Mouse (Mus musculus): ENCODE measurements around the gene Trim71. TPM values are rescaled to one million over a fixed set of nuclear protein-coding genes. Genes with fewer than 3 reads are reported as not detected.
A peak's percentile ranks its signal among the peaks of the same experiment; 100 is the strongest.

Trim71 gene
- polyA plus RNA-seq, 1 experiment from 2014 or later, result 1.9 TPM

- DNase-seq (ENCODE audit: low spot score) (peak; percentile 64), ATAC-seq (replicated peaks; ENCODE audit: insufficient number of reproducible peaks, low FRiP score, low TSS enrichment, low read depth) (peak; percentile 7; the same call in 1 of the 2 replicates)
- Histone ChIP-seq H3K36me3 (replicated peaks; ENCODE audit: control insufficient read depth, insufficient read depth, low read depth, low read length) (no peaks in the 10 kb centered on the region), H3K4me1 (ENCODE audit: control insufficient read depth, insufficient read depth, low read length) (peaks cover 4% of the 10 kb centered on the region; the same call in 1 of the 2 replicates), H3K27ac (replicated peaks; ENCODE audit: low read depth, low read length) (peak overlapping the region; percentile 77), H3K9ac (replicated peaks; ENCODE audit: low read length) (peak overlapping the region; percentile 84), H3K4me2 (ENCODE audit: low read depth, low read length) (peak overlapping the region; percentile 94), H3K9me3 (replicated peaks; ENCODE audit: control insufficient read depth, low read length) (no peaks in the 10 kb centered on the region), H3K4me3 (ENCODE audit: low read depth, low read length) (peak overlapping the region; percentile 78), H3K27me3 (ENCODE audit: control insufficient read depth, insufficient read depth, low read length) (no peaks in the 10 kb centered on the region)
- WGBS, result under 1% methylated on average over 121 of the region's 122 CpGs
These were observed 1.0 kb downstream of the Trim71 start for GRCm38 (mm10) chr9:114562919-114563751.

DNA sequence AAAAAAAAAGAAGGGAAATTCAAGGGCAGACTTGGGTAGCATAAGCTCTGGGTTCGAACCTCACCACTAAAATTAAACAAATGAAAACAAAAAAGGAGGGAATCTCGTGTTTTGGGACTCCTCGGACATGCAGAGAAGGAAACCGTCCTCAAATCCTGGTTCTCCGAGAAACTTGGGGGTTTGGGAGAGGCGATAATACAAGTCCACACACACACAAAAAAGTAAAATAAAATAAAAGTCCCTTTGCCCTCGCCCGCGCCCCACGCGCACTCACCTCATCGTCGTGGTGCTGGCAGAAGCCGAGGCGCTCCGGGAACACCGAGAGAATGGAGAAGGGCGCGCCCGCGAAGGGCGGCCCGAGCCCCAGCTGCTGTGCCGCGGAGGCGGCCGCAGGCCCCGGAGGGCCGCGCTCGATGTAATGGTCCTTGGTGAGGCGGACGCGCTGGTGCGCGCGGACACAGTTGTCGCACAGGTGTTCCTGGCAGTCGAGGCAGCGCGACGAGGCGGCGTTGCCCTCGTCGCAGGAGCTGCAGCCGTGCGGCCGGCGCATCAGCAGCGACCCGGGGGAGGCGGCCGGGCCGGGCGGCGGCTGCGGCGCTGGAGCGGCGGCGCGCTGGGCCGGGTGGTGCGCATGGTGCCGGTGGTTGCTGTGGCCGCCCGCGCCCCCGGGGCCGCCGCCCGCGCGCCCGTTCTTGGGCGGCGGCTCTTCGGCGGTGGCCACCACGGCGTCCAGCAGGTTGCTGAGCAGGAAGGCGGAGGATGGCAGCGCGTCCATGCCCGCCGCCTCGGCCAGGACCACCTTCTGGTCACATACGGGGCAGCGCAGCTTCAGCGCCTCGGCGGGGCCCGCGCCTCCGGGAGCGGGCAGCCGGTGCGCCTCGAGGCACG is 1.9 kb downstream of the Trim71 start:
- H3K27ac ChIP-seq (replicated peaks; ENCODE audit: low read depth, low read length), result peak overlapping the region; percentile 77
- DNase-seq (ENCODE audit: low spot score) (peak; percentile 35), ATAC-seq (replicated peaks; ENCODE audit: insufficient number of reproducible peaks, low FRiP score, low TSS enrichment, low read depth) (no peak)
- peak overlapping the region; percentile 94 for H3K4me2 ChIP-seq (ENCODE audit: low read depth, low read length)
- H3K4me3 ChIP-seq (ENCODE audit: low read depth, low read length), result peak overlapping the region; percentile 78
- WGBS, result under 1% methylated on average over 79 of the region's 101 CpGs
- H3K36me3 ChIP-seq (replicated peaks; ENCODE audit: control insufficient read depth, insufficient read depth, low read depth, low read length), result no peaks in the 10 kb centered on the region
- no peaks in the 10 kb centered on the region for H3K27me3 ChIP-seq (ENCODE audit: control insufficient read depth, insufficient read depth, low read length)
- H3K4me1 ChIP-seq (ENCODE audit: control insufficient read depth, insufficient read depth, low read length), result peaks cover 4% of the 10 kb centered on the region; the same call in 1 of the 2 replicates
- peak overlapping the region; percentile 84 for H3K9ac ChIP-seq (replicated peaks; ENCODE audit: low read length)
- no peaks in the 10 kb centered on the region for H3K9me3 ChIP-seq (replicated peaks; ENCODE audit: control insufficient read depth, low read length)

- no peak for ATAC-seq (replicated peaks; ENCODE audit: insufficient number of reproducible peaks, low FRiP score, low TSS enrichment, low read depth)
These were observed 2.5 kb downstream of the Trim71 start for GRCm38 (mm10) chr9:114561671-114561971.

GRCm38 (mm10) chr9:114560771-114561670 is 3.1 kb downstream of the Trim71 start:
- Histone ChIP-seq H3K9me3 (replicated peaks; ENCODE audit: control insufficient read depth, low read length) (no peaks in the 10 kb centered on the region), H3K27ac (replicated peaks; ENCODE audit: low read depth, low read length) (no peak overlapping the region), H3K4me2 (ENCODE audit: low read depth, low read length) (peak overlapping the region; percentile 94), H3K9ac (replicated peaks; ENCODE audit: low read length) (peak overlapping the region; percentile 84), H3K4me1 (ENCODE audit: control insufficient read depth, insufficient read depth, low read length) (peaks cover 5% of the 10 kb centered on the region; the same call in 1 of the 2 replicates), H3K36me3 (replicated peaks; ENCODE audit: control insufficient read depth, insufficient read depth, low read depth, low read length) (no peaks in the 10 kb centered on the region), H3K27me3 (ENCODE audit: control insufficient read depth, insufficient read depth, low read length) (no peaks in the 10 kb centered on the region), H3K4me3 (ENCODE audit: low read depth, low read length) (peak overlapping the region; percentile 78)
- under 1% methylated on average over 36 of the region's 36 CpGs for WGBS
- ATAC-seq (replicated peaks; ENCODE audit: insufficient number of reproducible peaks, low FRiP score, low TSS enrichment, low read depth) (no peak), DNase-seq (ENCODE audit: low spot score) (no peak)

More at GRCm38 (mm10) chr9:114561671-114561971, 2.5 kb downstream of the Trim71 start:
- H3K4me1 ChIP-seq (ENCODE audit: control insufficient read depth, insufficient read depth, low read length), result peaks cover 5% of the 10 kb centered on the region; the same call in 1 of the 2 replicates
- no peaks in the 10 kb centered on the region for H3K27me3 ChIP-seq (ENCODE audit: control insufficient read depth, insufficient read depth, low read length)
- peak overlapping the region; percentile 94 for H3K4me2 ChIP-seq (ENCODE audit: low read depth, low read length)
- no peaks in the 10 kb centered on the region for H3K36me3 ChIP-seq (replicated peaks; ENCODE audit: control insufficient read depth, insufficient read depth, low read depth, low read length)
- WGBS, result under 1% methylated on average over 12 of the region's 12 CpGs
- DNase-seq (ENCODE audit: low spot score), result peak; percentile 49
- no peaks in the 10 kb centered on the region for H3K9me3 ChIP-seq (replicated peaks; ENCODE audit: control insufficient read depth, low read length)
- H3K27ac ChIP-seq (replicated peaks; ENCODE audit: low read depth, low read length), result no peak overlapping the region
- peak overlapping the region; percentile 78 for H3K4me3 ChIP-seq (ENCODE audit: low read depth, low read length)
- H3K9ac ChIP-seq (replicated peaks; ENCODE audit: low read length), result peak overlapping the region; percentile 84

DNA sequence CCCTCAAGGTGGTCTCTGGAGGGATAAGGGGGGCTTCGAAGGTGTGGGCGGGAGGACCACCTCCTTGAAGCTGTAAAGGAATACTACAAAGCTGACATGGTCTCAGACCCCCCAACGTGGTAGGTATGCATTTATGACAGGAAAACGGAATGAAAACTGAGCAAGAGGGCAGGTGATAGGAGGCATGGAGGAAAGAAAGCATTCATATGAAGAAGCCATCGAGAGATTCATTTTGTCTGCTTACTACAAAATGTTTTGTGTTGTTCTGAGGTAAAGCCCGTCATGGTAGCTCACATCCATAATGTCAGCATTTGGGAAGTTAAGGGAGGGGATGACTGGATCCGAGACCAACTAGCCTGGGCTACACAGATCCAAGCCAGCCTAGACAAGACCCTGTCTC is 4.0 kb downstream of the Trim71 start:
- H3K36me3 ChIP-seq (replicated peaks; ENCODE audit: control insufficient read depth, insufficient read depth, low read depth, low read length), result no peaks in the 10 kb centered on the region
- no peak for DNase-seq (ENCODE audit: low spot score)
- peak overlapping the region; percentile 94 for H3K4me2 ChIP-seq (ENCODE audit: low read depth, low read length)
- peak overlapping the region; percentile 1 for H3K9ac ChIP-seq (replicated peaks; ENCODE audit: low read length)
- no peaks in the 10 kb centered on the region for H3K27me3 ChIP-seq (ENCODE audit: control insufficient read depth, insufficient read depth, low read length)
- no peaks in the 10 kb centered on the region for H3K9me3 ChIP-seq (replicated peaks; ENCODE audit: control insufficient read depth, low read length)
- H3K4me3 ChIP-seq (ENCODE audit: low read depth, low read length), result peak overlapping the region; percentile 78
- no peak for ATAC-seq (replicated peaks; ENCODE audit: insufficient number of reproducible peaks, low FRiP score, low TSS enrichment, low read depth)
- WGBS, result 6% methylated on average over 7 of the region's 7 CpGs
- H3K27ac ChIP-seq (replicated peaks; ENCODE audit: low read depth, low read length), result no peak overlapping the region
- peaks cover 5% of the 10 kb centered on the region; the same call in 1 of the 2 replicates for H3K4me1 ChIP-seq (ENCODE audit: control insufficient read depth, insufficient read depth, low read length)

- H3K27me3 ChIP-seq (ENCODE audit: control insufficient read depth, insufficient read depth, low read length), result no peaks in the 10 kb centered on the region
- H3K9me3 ChIP-seq (replicated peaks; ENCODE audit: control insufficient read depth, low read length), result no peaks in the 10 kb centered on the region
- no peaks in the 10 kb centered on the region for H3K36me3 ChIP-seq (replicated peaks; ENCODE audit: control insufficient read depth, insufficient read depth, low read depth, low read length)
- H3K9ac ChIP-seq (replicated peaks; ENCODE audit: low read length), result no peak overlapping the region
- H3K4me2 ChIP-seq (ENCODE audit: low read depth, low read length), result no peak overlapping the region
- DNase-seq (ENCODE audit: low spot score) (no peak), ATAC-seq (replicated peaks; ENCODE audit: insufficient number of reproducible peaks, low FRiP score, low TSS enrichment, low read depth) (no peak)
- no peak overlapping the region for H3K4me3 ChIP-seq (ENCODE audit: low read depth, low read length)
- WGBS, result 19% methylated on average over 7 of the region's 7 CpGs
- no peak overlapping the region for H3K27ac ChIP-seq (replicated peaks; ENCODE audit: low read depth, low read length)
- H3K4me1 ChIP-seq (ENCODE audit: control insufficient read depth, insufficient read depth, low read length), result peaks cover 5% of the 10 kb centered on the region; the same call in 1 of the 2 replicates
These were observed 7.1 kb downstream of the Trim71 start for GRCm38 (mm10) chr9:114557086-114557485.

DNA sequence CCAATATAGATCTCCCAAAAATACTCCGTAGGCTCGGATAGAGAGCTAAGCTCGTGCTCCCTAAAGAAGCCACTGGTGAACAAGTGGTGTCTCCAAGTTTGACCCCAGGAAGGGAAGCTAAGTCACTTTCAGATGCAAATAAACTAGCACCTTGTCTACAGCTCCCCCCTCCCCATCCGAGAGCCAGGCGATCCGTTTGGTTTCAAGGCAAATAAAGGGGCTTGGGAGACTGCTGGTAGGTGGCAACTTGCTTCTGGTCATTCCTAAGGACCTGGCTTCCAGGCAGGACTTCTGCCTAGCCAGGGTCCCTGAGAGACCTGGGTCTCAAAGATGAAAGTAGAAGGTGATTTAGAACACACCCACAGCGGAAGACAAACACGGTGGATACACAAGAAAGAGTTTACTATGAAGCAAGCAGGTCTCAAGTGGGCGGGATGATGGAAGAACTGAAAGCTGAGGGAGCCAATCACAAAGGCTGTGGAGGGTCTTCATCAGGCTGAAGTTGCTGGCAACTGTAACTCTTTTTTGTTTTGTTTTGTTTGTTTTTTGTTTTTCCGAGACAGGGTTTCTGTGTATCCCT is 7.8 kb downstream of the Trim71 start:
- Histone ChIP-seq H3K27ac (replicated peaks; ENCODE audit: low read depth, low read length) (no peak overlapping the region), H3K9ac (replicated peaks; ENCODE audit: low read length) (no peak overlapping the region), H3K27me3 (ENCODE audit: control insufficient read depth, insufficient read depth, low read length) (no peaks in the 10 kb centered on the region), H3K36me3 (replicated peaks; ENCODE audit: control insufficient read depth, insufficient read depth, low read depth, low read length) (no peaks in the 10 kb centered on the region), H3K4me2 (ENCODE audit: low read depth, low read length) (no peak overlapping the region), H3K4me3 (ENCODE audit: low read depth, low read length) (no peak overlapping the region), H3K9me3 (replicated peaks; ENCODE audit: control insufficient read depth, low read length) (no peaks in the 10 kb centered on the region), H3K4me1 (ENCODE audit: control insufficient read depth, insufficient read depth, low read length) (peaks cover 5% of the 10 kb centered on the region; the same call in 1 of the 2 replicates)
- WGBS, result 37% methylated on average over 10 of the region's 10 CpGs
- ATAC-seq (replicated peaks; ENCODE audit: insufficient number of reproducible peaks, low FRiP score, low TSS enrichment, low read depth), result no peak
- no peak for DNase-seq (ENCODE audit: low spot score)
